Mouse (Mus musculus) heart, embryonic 13.5 days (tissue): Measurements from ENCODE around the gene Plxna2. TPM values are rescaled to one million over a fixed set of nuclear protein-coding genes. Genes with fewer than 3 reads are reported as not detected.

Experiments used
- ATAC-seq: fragments of 200-750 bp; cut with Nextera tagmentation; 2 replicates; pipeline ENCODE4 v1.8.0; 2017; ENCODE audit warnings: moderate TSS enrichment; ENCODE audit not compliant: insufficient number of reproducible peaks, low FRiP score, low TSS enrichment; ENCODE audit errors: extremely low read depth
- H3K27ac ChIP-seq: fragments of 300-500 bp; sonication (generic); replicated peaks from 2 replicates; pipeline ENCODE4 v1.5.1; 2015; ENCODE audit warnings: moderate library complexity, mild to moderate bottlenecking, inconsistent platforms
- H3K27me3 ChIP-seq: fragments of 300-500 bp; sonication (generic); replicated peaks from 2 replicates; pipeline ENCODE4 v1.6.1; 2015; ENCODE audit warnings: mild to moderate bottlenecking, inconsistent platforms
- H3K36me3 ChIP-seq: fragments of 300-500 bp; sonication (generic); 2 replicates; pipeline ENCODE4 v1.6.1; 2015; ENCODE audit warnings: mild to moderate bottlenecking, inconsistent platforms
- H3K4me1 ChIP-seq: fragments of 300-500 bp; sonication (generic); 2 replicates; pipeline ENCODE4 v1.6.1; 2015; ENCODE audit warnings: inconsistent platforms
- H3K4me2 ChIP-seq: fragments of 300-500 bp; sonication (generic); 2 replicates; pipeline ENCODE4 v1.6.1; 2015; ENCODE audit warnings: inconsistent platforms, mild to moderate bottlenecking, moderate library complexity
- H3K4me3 ChIP-seq: fragments of 300-500 bp; sonication (generic); 2 replicates; pipeline ENCODE4 v1.5.1; 2015; ENCODE audit warnings: moderate library complexity, mild to moderate bottlenecking, inconsistent platforms
- H3K9ac ChIP-seq: fragments of 300-500 bp; sonication (generic); 2 replicates; pipeline ENCODE4 v1.6.1; 2015; ENCODE audit warnings: inconsistent platforms, mild to moderate bottlenecking, moderate library complexity
- H3K9me3 ChIP-seq: fragments of 300-500 bp; sonication (generic); 2 replicates; pipeline ENCODE4 v1.6.1; 2016; ENCODE audit warnings: inconsistent platforms
- WGBS: fragments of 180-500 bp; shearing (Covaris S2); methylation state at CpG from one replicate; pipeline ENCODE4 v1.1.7; 2015; ENCODE audit warnings: mixed read lengths; 5-methylcytosine and 5-hydroxymethylcytosine counted together
- microRNA-seq: library from miRNA; unstranded; fragments of <30 nt; microRNA quantifications from one replicate; pipeline ENCODE4, GENCODE M21; 2016
- polyA plus RNA-seq: library from polyadenylated mRNA; unstranded; fragments of >200 nt; fragmentation: Nextera tagmentation; extraction: Ambion mirVana; gene quantifications from 2 replicates; pipeline ENCODE4 v1.2.1, GENCODE M21; 2015

Gene Plxna2
- polyA plus RNA-seq, 1 experiment from 2014 or later = 6.3 TPM

GRCm38 (mm10) chr1:194839230-194839910, 221.4 kb downstream of the Plxna2 start:
- H3K4me2 ChIP-seq = no peak overlapping the region
- no peaks in the 10 kb centered on the region for H3K9me3 ChIP-seq
- no peak overlapping the region for H3K27ac ChIP-seq
- H3K36me3 ChIP-seq = no peaks in the 10 kb centered on the region
- WGBS = 4% methylated on average over 1 of the region's 1 CpGs
- no peak for ATAC-seq
- no peak overlapping the region for H3K9ac ChIP-seq
- no peak overlapping the region for H3K4me3 ChIP-seq
- no peaks in the 10 kb centered on the region for H3K27me3 ChIP-seq
- H3K4me1 ChIP-seq = no peaks in the 10 kb centered on the region

GRCm38 (mm10) chr1:194843020-194843419, 225.0 kb downstream of the Plxna2 start:
- no peak overlapping the region for H3K4me2 ChIP-seq
- 69% methylated on average over 2 of the region's 2 CpGs for WGBS
- no peak for ATAC-seq
- H3K27me3 ChIP-seq = no peaks in the 10 kb centered on the region
- H3K4me3 ChIP-seq = no peak overlapping the region
- no peaks in the 10 kb centered on the region for H3K36me3 ChIP-seq
- H3K9ac ChIP-seq = no peak overlapping the region
- H3K9me3 ChIP-seq = no peaks in the 10 kb centered on the region
- peaks cover 4% of the 10 kb centered on the region; the same call in 1 of the 2 replicates for H3K4me1 ChIP-seq
- no peak overlapping the region for H3K27ac ChIP-seq

- H3K4me3 ChIP-seq = no peak overlapping the region
- no peak overlapping the region for H3K4me2 ChIP-seq
- H3K36me3 ChIP-seq = no peaks in the 10 kb centered on the region
- peaks cover 6% of the 10 kb centered on the region; the same call in 1 of the 2 replicates for H3K4me1 ChIP-seq
- 61% methylated on average over 4 of the region's 4 CpGs for WGBS
- no peak for ATAC-seq
- no peak overlapping the region for H3K9ac ChIP-seq
- H3K9me3 ChIP-seq = no peaks in the 10 kb centered on the region
- no peak overlapping the region for H3K27ac ChIP-seq
- H3K27me3 ChIP-seq = no peaks in the 10 kb centered on the region
Observed at GRCm38 (mm10) chr1:194847014-194847413, 229.0 kb downstream of the Plxna2 start.

GRCm38 (mm10) chr1:194851242-194852064, 233.4 kb downstream of the Plxna2 start:
- H3K9me3 ChIP-seq = no peaks in the 10 kb centered on the region
- no peaks in the 10 kb centered on the region for H3K27me3 ChIP-seq
- H3K9ac ChIP-seq = no peak overlapping the region
- no peak overlapping the region for H3K4me2 ChIP-seq
- peaks cover 9% of the 10 kb centered on the region; the same call in 1 of the 2 replicates for H3K4me1 ChIP-seq
- no peaks in the 10 kb centered on the region for H3K36me3 ChIP-seq
- peak; percentile 46; the same call in 1 of the 2 replicates for ATAC-seq
- WGBS = 74% methylated on average over 4 of the region's 4 CpGs
- H3K27ac ChIP-seq = no peak overlapping the region
- no peak overlapping the region for H3K4me3 ChIP-seq

- ATAC-seq = no peak
- Histone ChIP-seq H3K4me1 (peaks cover 8% of the 10 kb centered on the region; the same call in 1 of the 2 replicates), H3K36me3 (no peaks in the 10 kb centered on the region), H3K27me3 (no peaks in the 10 kb centered on the region), H3K9me3 (no peaks in the 10 kb centered on the region), H3K9ac (no peak overlapping the region), H3K4me3 (no peak overlapping the region), H3K4me2 (no peak overlapping the region), H3K27ac (peak overlapping the region; percentile 26; the same call in 1 of the 2 replicates)
- 69% methylated on average over 2 of the region's 2 CpGs for WGBS
Observed at GRCm38 (mm10) chr1:194852065-194852358, 234.0 kb downstream of the Plxna2 start.

Small RNA genes lying within 50 kb of the gene (microRNA-seq; reads per million reads assigned to microRNA genes)
- 4.1 reads per million, percentile 17 among the genes with 10 or more reads in this experiment for gene Mir3962
